Mouse (Mus musculus): ENCODE measurements around the gene Arhgap35.

GRCm38 (mm10) chr7:16451656-16452055 is 163.1 kb downstream of the Arhgap35 start:
- no peak for TF ChIP-seq POLR2A (IDR thresholded peaks at IDR 0.05; ENCODE audit: low read depth, low read length)
- no peak for TF ChIP-seq CTCF (IDR thresholded peaks at IDR 0.05; ENCODE audit: extremely low read depth, insufficient read depth, insufficient read length, insufficient replicate concordance)
